Mouse (Mus musculus) midbrain, embryonic 15.5 days (tissue): ENCODE measurements at regions not wholly inside any gene's neighbourhood (a gene's known extent, or its start where the extent isn't known, plus 50 kb on each side); places are given as distances from the start of the nearest gene placed in this dataset.
A peak's percentile ranks its signal among the peaks of the same experiment; 100 is the strongest.

Source experiments
- ATAC-seq: fragments of 200-750 bp; cut with Nextera tagmentation; replicated peaks from 2 replicates; pipeline ENCODE4 v1.8.0; 2017; ENCODE audit warnings: moderate TSS enrichment
- H3K27ac ChIP-seq: fragments of 300-500 bp; sonication (generic); 2 replicates; pipeline ENCODE4 v1.5.1; 2015; ENCODE audit warnings: mild to moderate bottlenecking, inconsistent platforms
- H3K27me3 ChIP-seq: fragments of 300-500 bp; sonication (generic); replicated peaks from 2 replicates; pipeline ENCODE4 v1.6.1; 2015; ENCODE audit warnings: inconsistent platforms
- H3K36me3 ChIP-seq: fragments of 300-500 bp; sonication (generic); replicated peaks from 2 replicates; pipeline ENCODE4 v1.6.1; 2015; ENCODE audit warnings: inconsistent platforms
- H3K4me1 ChIP-seq: fragments of 300-500 bp; sonication (generic); 2 replicates; pipeline ENCODE4 v1.6.1; 2015; ENCODE audit warnings: inconsistent platforms
- H3K4me2 ChIP-seq: fragments of 300-500 bp; sonication (generic); 2 replicates; pipeline ENCODE4 v1.6.1; 2015; ENCODE audit warnings: inconsistent platforms, mild to moderate bottlenecking, moderate library complexity
- H3K4me3 ChIP-seq: fragments of 300-500 bp; sonication (generic); 2 replicates; pipeline ENCODE4 v1.5.1; 2015; ENCODE audit warnings: mild to moderate bottlenecking, inconsistent platforms
- H3K9ac ChIP-seq: fragments of 300-500 bp; sonication (generic); 2 replicates; pipeline ENCODE4 v1.6.1; 2015; ENCODE audit warnings: mild to moderate bottlenecking, inconsistent platforms
- H3K9me3 ChIP-seq: fragments of 300-500 bp; sonication (generic); 2 replicates; pipeline ENCODE4 v1.6.1; 2016; ENCODE audit warnings: inconsistent platforms
- WGBS: fragments of 180-500 bp; shearing (Covaris S2); methylation state at CpG from one replicate; pipeline ENCODE4 v1.1.7; 2015; ENCODE audit warnings: mixed read lengths; 5-methylcytosine and 5-hydroxymethylcytosine counted together

GRCm38 (mm10) chr1:143946933-143947332 is 57.0 kb downstream of the Rgs2 start:
- Histone ChIP-seq H3K9me3 (no peaks in the 10 kb centered on the region), H3K4me2 (no peak overlapping the region), H3K36me3 (no peaks in the 10 kb centered on the region), H3K9ac (no peak overlapping the region), H3K27me3 (no peaks in the 10 kb centered on the region), H3K4me1 (no peaks in the 10 kb centered on the region), H3K27ac (no peak overlapping the region), H3K4me3 (no peak overlapping the region)
- no peak for ATAC-seq

GRCm38 (mm10) chr1:143941465-143941864 is 62.5 kb downstream of the Rgs2 start:
- no peak overlapping the region for H3K4me3 ChIP-seq
- no peaks in the 10 kb centered on the region for H3K36me3 ChIP-seq
- no peak overlapping the region for H3K9ac ChIP-seq
- no peaks in the 10 kb centered on the region for H3K9me3 ChIP-seq
- H3K27ac ChIP-seq, result no peak overlapping the region
- 58% methylated on average over 5 of the region's 5 CpGs for WGBS
- 0 out of 2 replicates have a peak, but pooled peaks cover 12% of the 10 kb centered on the region for H3K4me1 ChIP-seq
- H3K27me3 ChIP-seq, result no peaks in the 10 kb centered on the region
- no peak overlapping the region for H3K4me2 ChIP-seq
- ATAC-seq, result peak; percentile 55; the same call in 1 of the 2 replicates

- no peaks in the 10 kb centered on the region for H3K27me3 ChIP-seq
- H3K27ac ChIP-seq, result no peak overlapping the region; the same call in 1 of the 2 replicates
- no peak overlapping the region for H3K4me3 ChIP-seq
- no peaks in the 10 kb centered on the region for H3K36me3 ChIP-seq
- H3K4me2 ChIP-seq, result no peak overlapping the region
- no peak overlapping the region for H3K9ac ChIP-seq
- H3K4me1 ChIP-seq, result 0 out of 2 replicates have a peak, but pooled peaks cover 12% of the 10 kb centered on the region
- no peaks in the 10 kb centered on the region for H3K9me3 ChIP-seq
- WGBS, result 35% methylated on average over 2 of the region's 2 CpGs
- 0 out of 2 replicates have a peak, but pooled peaks have one; percentile 8 for ATAC-seq
These were observed 64.5 kb downstream of the Rgs2 start for GRCm38 (mm10) chr1:143939511-143939910.

GRCm38 (mm10) chr1:143938569-143938968 is 65.4 kb downstream of the Rgs2 start:
- Histone ChIP-seq H3K9ac (no peak overlapping the region), H3K27ac (peak overlapping the region; percentile 54), H3K9me3 (no peaks in the 10 kb centered on the region), H3K4me2 (no peak overlapping the region), H3K4me1 (0 out of 2 replicates have a peak, but pooled peaks cover 12% of the 10 kb centered on the region), H3K27me3 (no peaks in the 10 kb centered on the region), H3K4me3 (no peak overlapping the region), H3K36me3 (no peaks in the 10 kb centered on the region)
- WGBS, result 32% methylated on average over 3 of the region's 3 CpGs
- peak; percentile 85 for ATAC-seq

- Histone ChIP-seq H3K4me1 (no peaks in the 10 kb centered on the region), H3K4me2 (no peak overlapping the region), H3K27me3 (no peaks in the 10 kb centered on the region), H3K4me3 (no peak overlapping the region), H3K9me3 (no peaks in the 10 kb centered on the region), H3K9ac (no peak overlapping the region), H3K27ac (no peak overlapping the region), H3K36me3 (no peaks in the 10 kb centered on the region)
- no peak for ATAC-seq
- 94% methylated on average over 3 of the region's 3 CpGs for WGBS
These were observed 73.2 kb downstream of the Rgs2 start for GRCm38 (mm10) chr1:143930798-143931197.

- 67% methylated on average over 5 of the region's 5 CpGs for WGBS
- no peak overlapping the region for H3K4me3 ChIP-seq
- no peak for ATAC-seq
- H3K9me3 ChIP-seq, result no peaks in the 10 kb centered on the region
- H3K27me3 ChIP-seq, result no peaks in the 10 kb centered on the region
- no peak overlapping the region for H3K4me2 ChIP-seq
- no peak overlapping the region for H3K9ac ChIP-seq
- no peak overlapping the region for H3K27ac ChIP-seq
- H3K36me3 ChIP-seq, result no peaks in the 10 kb centered on the region
- no peaks in the 10 kb centered on the region for H3K4me1 ChIP-seq
These were observed 74.3 kb downstream of the Rgs2 start for GRCm38 (mm10) chr1:143929567-143930165.

- 80% methylated on average over 1 of the region's 1 CpGs for WGBS
- no peak overlapping the region for H3K9ac ChIP-seq
- H3K9me3 ChIP-seq, result no peaks in the 10 kb centered on the region
- no peak overlapping the region for H3K27ac ChIP-seq
- no peaks in the 10 kb centered on the region for H3K27me3 ChIP-seq
- H3K4me3 ChIP-seq, result no peak overlapping the region
- no peak for ATAC-seq
- H3K36me3 ChIP-seq, result no peaks in the 10 kb centered on the region
- H3K4me1 ChIP-seq, result peaks cover 12% of the 10 kb centered on the region; the same call in 1 of the 2 replicates
- no peak overlapping the region for H3K4me2 ChIP-seq
These were observed 81.5 kb downstream of the Rgs2 start for GRCm38 (mm10) chr1:143922499-143922898.

- H3K4me3 ChIP-seq, result no peak overlapping the region
- no peaks in the 10 kb centered on the region for H3K27me3 ChIP-seq
- 19% methylated on average over 7 of the region's 7 CpGs for WGBS
- H3K27ac ChIP-seq, result no peak overlapping the region
- H3K4me1 ChIP-seq, result peaks cover 12% of the 10 kb centered on the region; the same call in 1 of the 2 replicates
- H3K9ac ChIP-seq, result no peak overlapping the region
- no peaks in the 10 kb centered on the region for H3K36me3 ChIP-seq
- H3K4me2 ChIP-seq, result no peak overlapping the region
- peak; percentile 62; the same call in 1 of the 2 replicates for ATAC-seq
- H3K9me3 ChIP-seq, result no peaks in the 10 kb centered on the region
These were observed 83.7 kb downstream of the Rgs2 start for GRCm38 (mm10) chr1:143920256-143920655.

GRCm38 (mm10) chr1:143918949-143919348 is 85.0 kb downstream of the Rgs2 start:
- H3K9ac ChIP-seq, result no peak overlapping the region
- ATAC-seq, result no peak

GRCm38 (mm10) chr1:143918146-143918774 is 85.7 kb downstream of the Rgs2 start:
- Histone ChIP-seq H3K27me3 (no peaks in the 10 kb centered on the region), H3K4me2 (no peak overlapping the region), H3K9ac (no peak overlapping the region), H3K4me1 (peaks cover 12% of the 10 kb centered on the region; the same call in 1 of the 2 replicates), H3K36me3 (no peaks in the 10 kb centered on the region), H3K4me3 (no peak overlapping the region), H3K27ac (no peak overlapping the region), H3K9me3 (no peaks in the 10 kb centered on the region)
- ATAC-seq, result no peak
- WGBS, result 90% methylated on average over 9 of the region's 9 CpGs

More at GRCm38 (mm10) chr1:143918949-143919348, 85.0 kb downstream of the Rgs2 start:
- WGBS, result 82% methylated on average over 5 of the region's 5 CpGs
- no peaks in the 10 kb centered on the region for H3K9me3 ChIP-seq
- peaks cover 12% of the 10 kb centered on the region; the same call in 1 of the 2 replicates for H3K4me1 ChIP-seq
- no peaks in the 10 kb centered on the region for H3K27me3 ChIP-seq
- H3K36me3 ChIP-seq, result no peaks in the 10 kb centered on the region
- H3K4me3 ChIP-seq, result no peak overlapping the region
- no peak overlapping the region for H3K27ac ChIP-seq
- H3K4me2 ChIP-seq, result no peak overlapping the region

- 77% methylated on average over 5 of the region's 5 CpGs for WGBS
- no peak overlapping the region for H3K27ac ChIP-seq
- H3K27me3 ChIP-seq, result no peaks in the 10 kb centered on the region
- H3K9ac ChIP-seq, result no peak overlapping the region
- no peaks in the 10 kb centered on the region for H3K36me3 ChIP-seq
- H3K9me3 ChIP-seq, result no peaks in the 10 kb centered on the region
- no peak for ATAC-seq
- peaks cover 12% of the 10 kb centered on the region; the same call in 1 of the 2 replicates for H3K4me1 ChIP-seq
- H3K4me2 ChIP-seq, result no peak overlapping the region
- H3K4me3 ChIP-seq, result no peak overlapping the region
These were observed 86.3 kb downstream of the Rgs2 start for GRCm38 (mm10) chr1:143917623-143918022.

GRCm38 (mm10) chr1:143916587-143916986 is 87.4 kb downstream of the Rgs2 start:
- 90% methylated on average over 9 of the region's 9 CpGs for WGBS
- H3K4me2 ChIP-seq, result no peak overlapping the region
- no peak overlapping the region for H3K4me3 ChIP-seq
- H3K9me3 ChIP-seq, result no peaks in the 10 kb centered on the region
- ATAC-seq, result no peak
- H3K27ac ChIP-seq, result no peak overlapping the region
- H3K36me3 ChIP-seq, result no peaks in the 10 kb centered on the region
- no peaks in the 10 kb centered on the region for H3K27me3 ChIP-seq
- no peak overlapping the region for H3K9ac ChIP-seq
- H3K4me1 ChIP-seq, result peaks cover 12% of the 10 kb centered on the region; the same call in 1 of the 2 replicates

- Histone ChIP-seq H3K27ac (no peak overlapping the region), H3K4me3 (no peak overlapping the region), H3K36me3 (no peaks in the 10 kb centered on the region), H3K27me3 (no peaks in the 10 kb centered on the region), H3K4me1 (no peaks in the 10 kb centered on the region), H3K9me3 (no peaks in the 10 kb centered on the region), H3K9ac (no peak overlapping the region), H3K4me2 (no peak overlapping the region)
- 81% methylated on average over 3 of the region's 3 CpGs for WGBS
- ATAC-seq, result no peak
These were observed 91.4 kb downstream of the Rgs2 start for GRCm38 (mm10) chr1:143912586-143912985.
